Mouse (Mus musculus): ENCODE measurements around the gene Prss36. TPM values are rescaled to one million over a fixed set of nuclear protein-coding genes. Genes with fewer than 3 reads are reported as not detected.
A peak's percentile ranks its signal among the peaks of the same experiment; 100 is the strongest.
"Not testable (repeated sequence)": the region's sequence is repeated elsewhere in the genome, so short reads cannot be mapped to it uniquely, and the experiment has no call there.

Gene Prss36
- polyA plus RNA-seq, 1 experiment from 2014 or later = 11.6 TPM

- DNase-seq (ENCODE audit: low spot score) (no peak), ATAC-seq (ENCODE audit: insufficient read depth, low FRiP score, low TSS enrichment) (no peak)
- Histone ChIP-seq H3K27ac (ENCODE audit: low read depth, low read length) (no peak overlapping the region), H3K9me3 (ENCODE audit: control insufficient read depth, low read length) (no peaks in the 10 kb centered on the region), H3K9ac (ENCODE audit: low read length) (no peak overlapping the region), H3K27me3 (ENCODE audit: control insufficient read depth, insufficient read depth, low read length) (no peaks in the 10 kb centered on the region), H3K4me3 (ENCODE audit: low read depth, low read length) (no peak overlapping the region), H3K4me1 (ENCODE audit: control insufficient read depth, insufficient read depth, low read length) (0 out of 2 replicates have a peak, but pooled peaks cover 6% of the 10 kb centered on the region), H3K36me3 (ENCODE audit: control insufficient read depth, insufficient read depth, low read length) (no peaks in the 10 kb centered on the region), H3K4me2 (ENCODE audit: low read depth) (no peak overlapping the region)
- WGBS = 55% methylated on average over 7 of the region's 7 CpGs
Measured at GRCm38 (mm10) chr7:127899997-127900396, 46.5 kb downstream of the Prss36 start.

- 42% methylated on average over 10 of the region's 10 CpGs for WGBS
Measured at GRCm38 (mm10) chr7:127898179-127898956, 48.2 kb downstream of the Prss36 start.

GRCm38 (mm10) chr7:127897542-127897941, 49.0 kb downstream of the Prss36 start:
- ATAC-seq (ENCODE audit: insufficient read depth, low FRiP score, low TSS enrichment) (no peak), DNase-seq (ENCODE audit: low spot score) (no peak)
- Histone ChIP-seq H3K36me3 (ENCODE audit: control insufficient read depth, insufficient read depth, low read length) (no peaks in the 10 kb centered on the region), H3K9me3 (ENCODE audit: control insufficient read depth, low read length) (no peaks in the 10 kb centered on the region), H3K4me2 (ENCODE audit: low read depth) (no peak overlapping the region), H3K4me1 (ENCODE audit: control insufficient read depth, insufficient read depth, low read length) (no peaks in the 10 kb centered on the region), H3K9ac (ENCODE audit: low read length) (no peak overlapping the region), H3K4me3 (ENCODE audit: low read depth, low read length) (no peak overlapping the region), H3K27me3 (ENCODE audit: control insufficient read depth, insufficient read depth, low read length) (no peaks in the 10 kb centered on the region), H3K27ac (ENCODE audit: low read depth, low read length) (no peak overlapping the region)
- 86% methylated on average over 7 of the region's 7 CpGs for WGBS

More at GRCm38 (mm10) chr7:127898179-127898956, 48.2 kb downstream of the Prss36 start:
- Histone ChIP-seq H3K9ac (ENCODE audit: low read length) (no peak overlapping the region), H3K27ac (ENCODE audit: low read depth, low read length) (no peak overlapping the region), H3K4me2 (ENCODE audit: low read depth) (no peak overlapping the region), H3K9me3 (ENCODE audit: control insufficient read depth, low read length) (no peaks in the 10 kb centered on the region), H3K4me3 (ENCODE audit: low read depth, low read length) (no peak overlapping the region), H3K4me1 (ENCODE audit: control insufficient read depth, insufficient read depth, low read length) (no peaks in the 10 kb centered on the region), H3K27me3 (ENCODE audit: control insufficient read depth, insufficient read depth, low read length) (no peaks in the 10 kb centered on the region), H3K36me3 (ENCODE audit: control insufficient read depth, insufficient read depth, low read length) (no peaks in the 10 kb centered on the region)
- no peak for ATAC-seq (ENCODE audit: insufficient read depth, low FRiP score, low TSS enrichment)
- no peak for DNase-seq (ENCODE audit: low spot score)

- Histone ChIP-seq H3K4me2 (ENCODE audit: low read depth) (no peak overlapping the region), H3K9ac (ENCODE audit: low read length) (no peak overlapping the region), H3K36me3 (ENCODE audit: control insufficient read depth, insufficient read depth, low read length) (no peaks in the 10 kb centered on the region), H3K9me3 (ENCODE audit: control insufficient read depth, low read length) (no peaks in the 10 kb centered on the region), H3K4me1 (ENCODE audit: control insufficient read depth, insufficient read depth, low read length) (no peaks in the 10 kb centered on the region), H3K4me3 (ENCODE audit: low read depth, low read length) (no peak overlapping the region), H3K27me3 (ENCODE audit: control insufficient read depth, insufficient read depth, low read length) (no peaks in the 10 kb centered on the region), H3K27ac (ENCODE audit: low read depth, low read length) (no peak overlapping the region)
- WGBS = 59% methylated on average over 13 of the region's 13 CpGs
- DNase-seq (ENCODE audit: low spot score) (peak; percentile 59), ATAC-seq (ENCODE audit: insufficient read depth, low FRiP score, low TSS enrichment) (no peak)
Measured at GRCm38 (mm10) chr7:127896384-127896783, 50.1 kb downstream of the Prss36 start.

GRCm38 (mm10) chr7:127895891-127896290, 50.6 kb downstream of the Prss36 start:
- ATAC-seq (ENCODE audit: insufficient read depth, low FRiP score, low TSS enrichment); H3K4me2 ChIP-seq (ENCODE audit: low read depth); H3K27me3 ChIP-seq (ENCODE audit: control insufficient read depth, insufficient read depth, low read length); H3K27ac ChIP-seq (ENCODE audit: low read depth, low read length); DNase-seq (ENCODE audit: low spot score); H3K36me3 ChIP-seq (ENCODE audit: control insufficient read depth, insufficient read depth, low read length); H3K4me3 ChIP-seq (ENCODE audit: low read depth, low read length); H3K4me1 ChIP-seq (ENCODE audit: control insufficient read depth, insufficient read depth, low read length); H3K9ac ChIP-seq (ENCODE audit: low read length); H3K9me3 ChIP-seq (ENCODE audit: control insufficient read depth, low read length): not testable (repeated sequence)
- WGBS = 68% methylated on average over 7 of the region's 7 CpGs

GRCm38 (mm10) chr7:127895442-127895841, 51.1 kb downstream of the Prss36 start, which contains the start of the genes Gm21974 and Vkorc1:
Gene Gm21974 (minus strand): TSS chr7:127895454.
Gene Vkorc1 (minus strand): TSS chr7:127895617.
- H3K4me3 ChIP-seq (ENCODE audit: low read depth, low read length) = peak within 1 kb of the TSS; percentile 50
- DNase-seq (ENCODE audit: low spot score) (peak; percentile 93), ATAC-seq (ENCODE audit: insufficient read depth, low FRiP score, low TSS enrichment) (peak; percentile 97)
- H3K9ac ChIP-seq (ENCODE audit: low read length) = peak within 1 kb of the TSS; percentile 58
- H3K36me3 ChIP-seq (ENCODE audit: control insufficient read depth, insufficient read depth, low read length) = no peaks in the 10 kb centered on the region
- no peaks in the 10 kb centered on the region for H3K4me1 ChIP-seq (ENCODE audit: control insufficient read depth, insufficient read depth, low read length)
- H3K9me3 ChIP-seq (ENCODE audit: control insufficient read depth, low read length) = no peaks in the 10 kb centered on the region
- no peaks in the 10 kb centered on the region for H3K27me3 ChIP-seq (ENCODE audit: control insufficient read depth, insufficient read depth, low read length)
- 0 out of 2 replicates have a peak within 1 kb of the TSS, but pooled peaks have one; percentile 35 for H3K27ac ChIP-seq (ENCODE audit: low read depth, low read length)
- WGBS = under 1% methylated on average over 26 of the region's 26 CpGs
- peak within 1 kb of the TSS; percentile 53 for H3K4me2 ChIP-seq (ENCODE audit: low read depth)

- Histone ChIP-seq H3K4me3 (ENCODE audit: low read depth, low read length) (no peak overlapping the region; the same call in 1 of the 2 replicates), H3K4me1 (ENCODE audit: control insufficient read depth, insufficient read depth, low read length) (no peaks in the 10 kb centered on the region), H3K9me3 (ENCODE audit: control insufficient read depth, low read length) (no peaks in the 10 kb centered on the region), H3K9ac (ENCODE audit: low read length) (no peak overlapping the region), H3K27me3 (ENCODE audit: control insufficient read depth, insufficient read depth, low read length) (no peaks in the 10 kb centered on the region), H3K36me3 (ENCODE audit: control insufficient read depth, insufficient read depth, low read length) (no peaks in the 10 kb centered on the region), H3K4me2 (ENCODE audit: low read depth) (peak overlapping the region; percentile 53; the same call in 1 of the 2 replicates), H3K27ac (ENCODE audit: low read depth, low read length) (no peak overlapping the region)
- ATAC-seq (ENCODE audit: insufficient read depth, low FRiP score, low TSS enrichment) (no peak), DNase-seq (ENCODE audit: low spot score) (no peak)
- 80% methylated on average over 5 of the region's 5 CpGs for WGBS
Measured at GRCm38 (mm10) chr7:127894480-127894879, 52.0 kb downstream of the Prss36 start.

GRCm38 (mm10) chr7:127890798-127891197, 55.7 kb downstream of the Prss36 start, which contains the start of gene Prss53:
Gene Prss53 (minus strand): TSS chr7:127890970.
- ATAC-seq (ENCODE audit: insufficient read depth, low FRiP score, low TSS enrichment) (no peak), DNase-seq (ENCODE audit: low spot score) (no peak)
- H3K9ac ChIP-seq (ENCODE audit: low read length) = no peak within 1 kb of the TSS
- H3K9me3 ChIP-seq (ENCODE audit: control insufficient read depth, low read length) = no peaks in the 10 kb centered on the region
- H3K4me3 ChIP-seq (ENCODE audit: low read depth, low read length) = no peak within 1 kb of the TSS
- H3K4me2 ChIP-seq (ENCODE audit: low read depth) = no peak within 1 kb of the TSS
- H3K4me1 ChIP-seq (ENCODE audit: control insufficient read depth, insufficient read depth, low read length) = no peaks in the 10 kb centered on the region
- no peak within 1 kb of the TSS for H3K27ac ChIP-seq (ENCODE audit: low read depth, low read length)
- 42% methylated on average over 4 of the region's 4 CpGs for WGBS
- H3K27me3 ChIP-seq (ENCODE audit: control insufficient read depth, insufficient read depth, low read length) = no peaks in the 10 kb centered on the region
- H3K36me3 ChIP-seq (ENCODE audit: control insufficient read depth, insufficient read depth, low read length) = peaks cover 7% of the 10 kb centered on the region

- Histone ChIP-seq H3K36me3 (ENCODE audit: control insufficient read depth, insufficient read depth, low read length) (peaks cover 18% of the 10 kb centered on the region), H3K4me2 (ENCODE audit: low read depth) (no peak overlapping the region), H3K27ac (ENCODE audit: low read depth, low read length) (no peak overlapping the region), H3K9me3 (ENCODE audit: control insufficient read depth, low read length) (no peaks in the 10 kb centered on the region), H3K9ac (ENCODE audit: low read length) (no peak overlapping the region), H3K27me3 (ENCODE audit: control insufficient read depth, insufficient read depth, low read length) (no peaks in the 10 kb centered on the region), H3K4me1 (ENCODE audit: control insufficient read depth, insufficient read depth, low read length) (no peaks in the 10 kb centered on the region), H3K4me3 (ENCODE audit: low read depth, low read length) (no peak overlapping the region)
- DNase-seq (ENCODE audit: low spot score) (no peak), ATAC-seq (ENCODE audit: insufficient read depth, low FRiP score, low TSS enrichment) (no peak)
- WGBS = 86% methylated on average over 3 of the region's 3 CpGs
Measured at GRCm38 (mm10) chr7:127888821-127889220, 57.7 kb downstream of the Prss36 start.

All from neural tube, embryonic 11.5 days (tissue).